Mouse (Mus musculus) C2C12 (cell line): ENCODE measurements around the gene Dync1i1.

Source experiments
- CEBPB ChIP-seq: IDR thresholded peaks from one replicate; pipeline ENCODE4 v1.6.1; 2011; ENCODE audit warnings: low read depth, mild to moderate bottlenecking, control low read depth, moderate library complexity
- CTCF ChIP-seq: IDR thresholded peaks from one replicate; pipeline ENCODE4 v1.5.1; 2011; ENCODE audit not compliant: control insufficient read depth, insufficient read depth, insufficient read length
- FOSL1 ChIP-seq: IDR thresholded peaks from one replicate; pipeline ENCODE4 v1.8.0; 2011; ENCODE audit warnings: mild to moderate bottlenecking, low read length; ENCODE audit not compliant: poor library complexity, insufficient read depth, severe bottlenecking
- MAX ChIP-seq: IDR thresholded peaks from one replicate; pipeline ENCODE4 v1.6.1; 2011; ENCODE audit warnings: mild to moderate bottlenecking, control low read depth
- MYOD1 ChIP-seq: IDR thresholded peaks from one replicate; pipeline ENCODE4 v1.6.1; 2011; ENCODE audit warnings: low read depth; ENCODE audit not compliant: control insufficient read depth, insufficient read length
- MYOG ChIP-seq: IDR thresholded peaks from one replicate; pipeline ENCODE4 v1.6.1; 2011; ENCODE audit not compliant: control insufficient read depth, insufficient read length; ENCODE audit errors: extremely low read depth
- USF1 ChIP-seq: IDR thresholded peaks from one replicate; pipeline ENCODE4 v1.6.1; 2011; ENCODE audit warnings: low read depth, mild to moderate bottlenecking, control low read depth, moderate library complexity

- TF ChIP-seq MYOG (no peak), CTCF (no peak), MAX (no peak), MYOD1 (no peak), USF1 (no peak), CEBPB (no peak), FOSL1 (no peak)
Measured at GRCm38 (mm10) chr6:5858901-5859598, 133.6 kb downstream of the Dync1i1 start.
